Mouse (Mus musculus) forebrain, embryonic 16.5 days (tissue): Measurements from ENCODE around the gene Enox1. TPM values are rescaled to one million over a fixed set of nuclear protein-coding genes. Genes with fewer than 3 reads are reported as not detected.

Experiments used
- ATAC-seq: fragments of 200-750 bp; cut with Nextera tagmentation; 2 replicates; pipeline ENCODE4 v1.8.0; 2017; ENCODE audit warnings: mild to moderate bottlenecking, moderate library complexity
- H3K27ac ChIP-seq: fragments of 300-500 bp; sonication (generic); 2 replicates; pipeline ENCODE4 v1.5.1; 2014; ENCODE audit warnings: low read length, control low read depth
- H3K27me3 ChIP-seq: fragments of 300-500 bp; sonication (generic); replicated peaks from 2 replicates; pipeline ENCODE4 v1.6.1; 2014; ENCODE audit warnings: low read length; ENCODE audit not compliant: control insufficient read depth, insufficient read depth
- H3K36me3 ChIP-seq: fragments of 300-500 bp; sonication (generic); 2 replicates; pipeline ENCODE4 v1.6.1; 2014; ENCODE audit not compliant: control insufficient read depth, insufficient read depth
- H3K4me1 ChIP-seq: fragments of 300-500 bp; sonication (generic); replicated peaks from 2 replicates; pipeline ENCODE4 v1.6.1; 2014; ENCODE audit warnings: low read length; ENCODE audit not compliant: control insufficient read depth, insufficient read depth
- H3K4me2 ChIP-seq: fragments of 300-500 bp; sonication (generic); 2 replicates; pipeline ENCODE4 v1.6.1; 2014; ENCODE audit warnings: mild to moderate bottlenecking, low read length, control low read depth
- H3K4me3 ChIP-seq: fragments of 300-500 bp; sonication (generic); replicated peaks from 2 replicates; pipeline ENCODE4 v1.5.1; 2014; ENCODE audit warnings: mild to moderate bottlenecking, low read length, control low read depth
- H3K9ac ChIP-seq: fragments of 300-500 bp; sonication (generic); replicated peaks from 2 replicates; pipeline ENCODE4 v1.6.1; 2014; ENCODE audit warnings: low read depth, low read length, control low read depth
- H3K9me3 ChIP-seq: fragments of 300-500 bp; sonication (generic); 2 replicates; pipeline ENCODE4 v1.6.1; 2016; ENCODE audit warnings: low read length; ENCODE audit not compliant: control insufficient read depth
- WGBS: fragments of 180-500 bp; shearing (Covaris S2); extraction: QIAGEN DNeasy Blood & Tissue Kit; methylation state at CpG from one replicate; pipeline ENCODE4 v1.1.7; 2014; 5-methylcytosine and 5-hydroxymethylcytosine counted together
- polyA plus RNA-seq: library from polyadenylated mRNA; unstranded; fragments of >200 nt; fragmentation: Nextera tagmentation; extraction: Ambion mirVana; gene quantifications from 2 replicates; pipeline ENCODE4 v1.2.1, GENCODE M21; 2015

Gene Enox1
- polyA plus RNA-seq, 1 experiment from 2014 or later = 64.4 TPM

DNA sequence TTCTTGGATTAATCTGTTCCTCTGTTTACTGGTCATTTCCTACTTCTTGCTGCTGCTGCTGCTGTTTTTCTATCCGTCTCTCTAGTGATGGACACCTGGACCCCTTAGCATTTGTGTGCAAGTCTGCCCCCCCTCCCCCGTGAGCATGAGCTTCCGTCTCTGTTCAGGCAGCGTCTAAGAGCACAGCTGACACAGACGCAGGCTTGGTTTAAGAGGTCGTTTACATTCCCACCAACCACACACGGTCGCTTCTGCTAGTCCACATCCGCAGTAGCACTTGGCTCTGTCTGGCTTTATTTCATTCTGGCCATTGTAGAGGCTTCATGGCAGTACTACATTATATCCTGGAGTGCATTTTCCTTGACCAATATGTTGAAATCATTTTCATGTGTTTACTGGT, 301.7 kb downstream of the Enox1 start:
- Histone ChIP-seq H3K4me2 (no peak overlapping the region), H3K27me3 (no peaks in the 10 kb centered on the region), H3K9me3 (no peaks in the 10 kb centered on the region), H3K4me1 (peaks cover 15% of the 10 kb centered on the region), H3K36me3 (no peaks in the 10 kb centered on the region), H3K9ac (no peak overlapping the region), H3K4me3 (no peak overlapping the region), H3K27ac (no peak overlapping the region)
- no peak for ATAC-seq
- 39% methylated on average over 9 of the region's 9 CpGs for WGBS

DNA sequence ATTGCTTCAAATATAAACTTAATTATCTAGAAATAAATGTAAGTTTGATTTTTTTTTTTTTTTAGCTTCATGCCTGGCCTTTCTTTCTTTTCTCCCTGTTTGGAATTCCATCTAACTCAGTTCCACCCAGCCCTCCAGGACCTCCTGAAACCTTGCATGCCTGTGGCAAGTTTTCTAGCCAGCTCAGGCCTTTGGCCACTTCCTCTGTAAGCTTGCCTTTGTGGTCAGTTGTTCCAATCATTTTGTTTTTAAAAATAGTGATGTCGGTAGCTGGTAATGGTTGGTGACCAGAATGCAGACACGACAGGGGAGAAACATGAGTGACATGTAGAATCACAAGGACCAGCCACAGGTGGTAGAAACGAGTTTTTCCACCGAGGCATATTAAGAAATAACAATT, 307.4 kb downstream of the Enox1 start:
- Histone ChIP-seq H3K9ac (no peak overlapping the region), H3K9me3 (no peaks in the 10 kb centered on the region), H3K27me3 (no peaks in the 10 kb centered on the region), H3K4me1 (no peaks in the 10 kb centered on the region), H3K27ac (no peak overlapping the region), H3K4me2 (no peak overlapping the region), H3K4me3 (no peak overlapping the region), H3K36me3 (no peaks in the 10 kb centered on the region)
- WGBS = 89% methylated on average over 4 of the region's 4 CpGs
- ATAC-seq = no peak

DNA sequence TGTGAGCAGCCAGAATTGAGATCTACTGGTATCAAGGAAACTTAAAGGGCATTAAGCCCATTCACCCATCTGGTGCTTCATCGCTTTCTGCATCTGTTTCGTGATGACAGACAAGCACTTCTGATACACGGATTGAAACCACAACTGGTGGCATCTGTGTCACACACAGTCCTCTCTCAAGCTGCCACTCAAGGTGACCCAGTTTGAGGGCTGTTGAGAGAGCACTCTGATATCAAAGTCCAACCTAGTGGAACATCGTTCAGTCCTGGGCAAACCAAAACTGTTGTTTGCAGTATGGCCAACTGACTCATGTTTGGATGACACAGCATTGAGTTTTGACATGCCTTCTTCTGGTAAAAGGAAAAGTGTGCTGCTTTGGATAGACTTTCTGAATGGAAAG, 308.2 kb downstream of the Enox1 start:
- 92% methylated on average over 4 of the region's 4 CpGs for WGBS
- H3K27ac ChIP-seq = no peak overlapping the region

DNA sequence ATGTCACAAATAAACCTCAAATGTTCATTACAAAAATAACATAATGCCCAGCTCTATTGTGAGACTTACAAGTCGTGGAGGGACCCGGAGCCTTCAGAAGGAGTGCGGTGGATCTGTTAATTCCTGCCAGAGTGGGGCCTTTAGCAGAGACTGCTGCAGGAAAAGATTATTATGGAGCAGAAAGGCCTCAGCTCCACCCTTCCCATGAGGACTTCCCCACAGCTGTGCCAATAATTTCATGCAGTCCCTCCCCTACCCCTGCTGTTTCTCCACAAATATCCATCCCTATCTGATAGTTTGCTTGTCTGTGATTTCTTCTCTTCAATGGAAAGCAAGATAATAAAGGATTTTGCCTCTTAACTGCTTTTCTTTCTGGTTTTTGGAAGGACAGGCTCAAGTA, 314.0 kb downstream of the Enox1 start:
- 48% methylated on average over 3 of the region's 3 CpGs for WGBS
- no peak overlapping the region for H3K4me2 ChIP-seq
- H3K27ac ChIP-seq = peak overlapping the region; percentile 58

More for the DNA sequence above, 308.2 kb downstream of the Enox1 start:
- Histone ChIP-seq H3K4me2 (no peak overlapping the region), H3K9me3 (no peaks in the 10 kb centered on the region), H3K9ac (no peak overlapping the region), H3K27me3 (no peaks in the 10 kb centered on the region), H3K36me3 (no peaks in the 10 kb centered on the region), H3K4me3 (no peak overlapping the region), H3K4me1 (no peaks in the 10 kb centered on the region)
- ATAC-seq = no peak

DNA sequence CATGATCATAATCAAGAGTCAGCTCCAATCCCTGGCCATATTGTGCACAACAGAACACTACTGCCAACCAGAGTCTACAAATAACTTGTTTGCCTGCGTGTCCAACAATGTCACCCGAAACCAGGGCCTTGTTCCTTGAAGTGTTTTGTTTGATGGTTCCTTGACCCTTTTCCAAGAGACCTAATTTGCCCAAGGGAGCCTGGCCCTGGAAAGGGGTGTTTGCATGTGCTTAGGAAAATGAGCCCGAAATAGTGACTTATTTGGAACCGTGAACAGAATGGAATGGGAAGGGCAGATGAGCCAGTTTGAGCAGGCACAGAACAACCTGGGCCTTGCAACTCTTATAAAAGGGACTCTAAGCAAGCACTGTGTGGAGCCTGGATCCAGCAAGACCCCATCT, 316.9 kb downstream of the Enox1 start:
- H3K9me3 ChIP-seq = no peaks in the 10 kb centered on the region
- H3K27ac ChIP-seq = no peak overlapping the region
- H3K4me2 ChIP-seq = no peak overlapping the region
- no peaks in the 10 kb centered on the region for H3K27me3 ChIP-seq
- H3K4me3 ChIP-seq = no peak overlapping the region
- H3K4me1 ChIP-seq = peaks cover 4% of the 10 kb centered on the region; the same call in 1 of the 2 replicates
- no peaks in the 10 kb centered on the region for H3K36me3 ChIP-seq
- H3K9ac ChIP-seq = no peak overlapping the region
- 64% methylated on average over 4 of the region's 4 CpGs for WGBS
- ATAC-seq = no peak

More for the DNA sequence above, 314.0 kb downstream of the Enox1 start:
- Histone ChIP-seq H3K9me3 (no peaks in the 10 kb centered on the region), H3K4me3 (no peak overlapping the region), H3K36me3 (no peaks in the 10 kb centered on the region), H3K4me1 (peaks cover 4% of the 10 kb centered on the region; the same call in 1 of the 2 replicates), H3K9ac (no peak overlapping the region), H3K27me3 (no peaks in the 10 kb centered on the region)
- ATAC-seq = peak; percentile 67; the same call in 1 of the 2 replicates

DNA sequence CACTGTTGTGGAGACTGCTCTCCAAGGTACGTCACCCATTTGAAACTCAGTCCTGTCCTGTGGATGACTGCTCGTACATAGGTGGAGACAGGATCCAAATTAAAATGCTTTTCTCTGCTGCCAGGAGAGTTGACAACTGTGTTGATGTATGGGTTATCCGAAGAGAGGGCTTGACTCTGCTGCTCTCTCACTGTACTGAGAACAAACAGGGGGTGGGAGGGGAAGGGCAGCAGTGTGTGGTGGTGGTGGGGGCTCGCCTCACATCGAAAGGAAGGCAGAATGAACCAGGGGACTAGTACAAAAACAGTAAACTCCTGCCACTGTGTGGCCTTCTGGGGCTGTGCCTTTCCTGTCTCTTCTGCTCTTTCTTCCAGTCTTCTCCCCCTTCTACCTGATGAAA, 317.5 kb downstream of the Enox1 start:
- no peaks in the 10 kb centered on the region for H3K36me3 ChIP-seq
- no peaks in the 10 kb centered on the region for H3K9me3 ChIP-seq
- H3K27ac ChIP-seq = no peak overlapping the region
- H3K4me3 ChIP-seq = no peak overlapping the region
- H3K27me3 ChIP-seq = no peaks in the 10 kb centered on the region
- no peak overlapping the region for H3K4me2 ChIP-seq
- H3K9ac ChIP-seq = no peak overlapping the region
- no peak for ATAC-seq
- WGBS = 68% methylated on average over 5 of the region's 5 CpGs
- H3K4me1 ChIP-seq = peaks cover 4% of the 10 kb centered on the region; the same call in 1 of the 2 replicates

DNA sequence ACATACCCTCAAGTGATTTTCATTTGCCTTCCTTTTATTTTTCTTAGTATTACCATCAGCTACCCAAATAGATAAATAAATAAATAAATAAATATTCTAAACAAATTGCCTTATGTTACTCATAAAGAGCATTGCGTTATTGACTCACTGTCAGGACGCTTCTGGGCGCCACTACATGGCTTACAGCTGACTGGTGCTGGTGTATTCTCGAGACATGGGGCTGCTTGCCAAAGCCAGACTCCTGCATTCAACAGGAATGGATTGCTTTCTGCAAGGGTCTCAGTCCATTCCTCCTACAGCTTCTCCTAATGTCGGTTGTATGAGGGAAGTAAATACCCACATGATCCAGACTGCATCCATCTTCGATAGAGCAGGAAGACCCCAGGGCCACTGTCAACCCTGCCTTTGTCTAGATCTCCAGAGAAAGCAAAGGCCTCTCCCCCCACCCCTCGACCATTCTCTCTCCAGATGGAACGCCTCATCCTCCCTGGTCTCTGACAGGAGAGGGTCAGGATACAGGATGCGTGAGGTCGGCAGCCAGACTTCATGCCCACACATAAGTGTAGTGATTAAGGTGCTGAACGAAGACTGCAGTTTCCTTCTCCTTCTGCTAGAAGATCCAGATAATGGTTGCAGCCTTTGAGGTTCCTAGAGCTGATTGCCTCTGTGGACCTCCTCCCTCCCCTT, 318.7 kb downstream of the Enox1 start:
- no peaks in the 10 kb centered on the region for H3K36me3 ChIP-seq
- 72% methylated on average over 11 of the region's 11 CpGs for WGBS
- no peak overlapping the region for H3K4me2 ChIP-seq
- ATAC-seq = no peak
- no peaks in the 10 kb centered on the region for H3K27me3 ChIP-seq
- H3K9ac ChIP-seq = no peak overlapping the region
- H3K4me1 ChIP-seq = peaks cover 4% of the 10 kb centered on the region; the same call in 1 of the 2 replicates
- no peak overlapping the region for H3K27ac ChIP-seq
- no peaks in the 10 kb centered on the region for H3K9me3 ChIP-seq
- no peak overlapping the region for H3K4me3 ChIP-seq

DNA sequence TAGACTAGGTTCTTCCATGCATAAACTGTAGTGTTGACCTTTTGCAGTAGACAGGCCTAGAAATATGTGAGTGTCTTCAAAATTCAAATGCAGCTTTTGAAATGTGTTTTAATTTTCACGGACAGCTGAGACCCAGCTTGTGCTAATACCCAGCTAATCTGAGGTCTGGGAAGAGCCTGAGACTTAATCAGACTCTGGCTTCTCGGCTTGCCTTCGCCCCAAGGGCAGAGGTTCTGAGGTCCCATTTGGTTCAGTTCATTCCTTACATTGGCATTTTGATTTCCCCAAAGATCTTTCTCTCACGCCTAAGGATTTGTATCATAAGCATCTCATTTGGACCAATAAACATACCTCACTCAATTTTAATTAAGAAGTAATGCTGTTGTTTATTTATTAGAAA, 321.1 kb downstream of the Enox1 start:
- H3K36me3 ChIP-seq = no peaks in the 10 kb centered on the region
- H3K4me3 ChIP-seq = no peak overlapping the region
- WGBS = 83% methylated on average over 4 of the region's 4 CpGs
- H3K9me3 ChIP-seq = no peaks in the 10 kb centered on the region
- H3K4me2 ChIP-seq = no peak overlapping the region
- H3K9ac ChIP-seq = no peak overlapping the region
- no peak for ATAC-seq
- peaks cover 4% of the 10 kb centered on the region; the same call in 1 of the 2 replicates for H3K4me1 ChIP-seq
- H3K27ac ChIP-seq = no peak overlapping the region
- H3K27me3 ChIP-seq = no peaks in the 10 kb centered on the region

DNA sequence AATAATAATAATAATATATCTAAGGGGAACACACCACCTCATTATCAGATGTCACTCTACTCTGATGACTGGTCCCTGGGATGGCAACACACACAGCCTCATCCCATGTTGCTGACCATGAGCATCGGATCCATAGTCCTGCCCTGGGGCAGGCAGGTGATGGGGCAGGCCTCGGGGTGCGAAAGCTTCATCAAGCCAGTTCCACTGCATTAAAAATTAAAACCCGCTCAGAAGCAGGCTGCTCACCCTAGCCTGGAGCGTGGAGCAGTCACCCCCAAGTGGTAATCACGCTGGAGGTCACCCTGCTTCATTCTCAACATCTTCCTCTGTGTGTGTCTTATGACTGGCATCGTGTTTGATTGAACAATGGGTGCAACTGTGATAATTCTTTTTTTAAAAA, 321.6 kb downstream of the Enox1 start:
- whole genome bisulfite sequencing = 75% methylated on average over 7 of the region's 7 CpGs
- Histone ChIP-seq H3K4me1 (peaks cover 4% of the 10 kb centered on the region; the same call in 1 of the 2 replicates), H3K27ac (no peak overlapping the region), H3K27me3 (no peaks in the 10 kb centered on the region), H3K9me3 (no peaks in the 10 kb centered on the region), H3K4me2 (no peak overlapping the region), H3K36me3 (no peaks in the 10 kb centered on the region), H3K4me3 (no peak overlapping the region), H3K9ac (no peak overlapping the region)
- peak; percentile 51 for ATAC-seq
